Mouse (Mus musculus): ENCODE measurements around the gene C530008M17Rik.

DNA sequence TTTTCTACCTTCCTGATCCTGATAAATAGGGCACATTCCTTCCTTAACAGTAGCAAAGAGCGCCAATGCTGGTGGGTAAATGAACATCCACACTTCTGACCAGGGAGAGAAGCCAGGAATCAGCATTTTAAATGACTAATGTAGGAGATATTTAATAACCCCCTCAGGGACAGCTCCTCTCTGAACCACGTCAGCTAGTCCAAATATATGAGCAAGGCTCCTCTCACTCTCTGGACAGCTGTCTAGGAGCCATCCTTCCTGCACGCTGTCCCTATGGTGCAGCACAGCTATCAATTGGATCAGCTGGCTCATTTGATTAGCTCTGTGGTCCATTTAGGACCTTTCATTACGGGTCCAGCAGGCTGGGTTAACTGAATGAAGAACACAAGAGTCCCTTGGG, 266.5 kb downstream of the C530008M17Rik start:
- TF ChIP-seq POLR2A (IDR thresholded peaks at IDR 0.05; ENCODE audit: insufficient read depth, low read depth, low read length) (no peak), CTCF (IDR thresholded peaks at IDR 0.05; ENCODE audit: insufficient read depth, low read depth, low read length) (no peak)

Data from olfactory bulb, adult 2 months (tissue).